Mouse (Mus musculus) kidney, adult 2 months (tissue): Measurements from ENCODE around the gene Taldo1.

ENCODE experiments used
- CTCF ChIP-seq: fragments of 200-500 bp; conservative IDR thresholded peaks from 2 replicates; pipeline ENCODE4 v1.5.1; 2011; ENCODE audit warnings: low read depth, mild to moderate bottlenecking, control low read depth, low read length, moderate library complexity, mixed read lengths; ENCODE audit not compliant: insufficient read depth, insufficient read length
- POLR2A ChIP-seq: fragments of 200-500 bp; IDR thresholded peaks from one replicate; pipeline ENCODE4 v1.6.1; 2011; ENCODE audit warnings: low read depth, low read length, control low read depth

GRCm38 (mm10) chr7:141441460-141441859 is 49.5 kb downstream of the Taldo1 start:
- TF ChIP-seq CTCF, result no peak
- no peak for TF ChIP-seq POLR2A
